Mouse (Mus musculus): ENCODE data around the gene Pef1.

Gene Pef1

GRCm38 (mm10) chr4:130177536-130177935 is 75.2 kb downstream of the Pef1 start:
- DNase-seq, result no peak

Data from lung, postnatal 14 days (tissue).